Mouse (Mus musculus) CD4-positive helper T cell, adult 2 months (primary cell): ENCODE results near the gene Idh3g.

Experiments used
- DNase-seq: peaks from one replicate; pipeline ENCODE4 v3.0.0-alpha.2; 2012; ENCODE audit warnings: low read depth, missing footprints, low spot score

Idh3g gene

DNA sequence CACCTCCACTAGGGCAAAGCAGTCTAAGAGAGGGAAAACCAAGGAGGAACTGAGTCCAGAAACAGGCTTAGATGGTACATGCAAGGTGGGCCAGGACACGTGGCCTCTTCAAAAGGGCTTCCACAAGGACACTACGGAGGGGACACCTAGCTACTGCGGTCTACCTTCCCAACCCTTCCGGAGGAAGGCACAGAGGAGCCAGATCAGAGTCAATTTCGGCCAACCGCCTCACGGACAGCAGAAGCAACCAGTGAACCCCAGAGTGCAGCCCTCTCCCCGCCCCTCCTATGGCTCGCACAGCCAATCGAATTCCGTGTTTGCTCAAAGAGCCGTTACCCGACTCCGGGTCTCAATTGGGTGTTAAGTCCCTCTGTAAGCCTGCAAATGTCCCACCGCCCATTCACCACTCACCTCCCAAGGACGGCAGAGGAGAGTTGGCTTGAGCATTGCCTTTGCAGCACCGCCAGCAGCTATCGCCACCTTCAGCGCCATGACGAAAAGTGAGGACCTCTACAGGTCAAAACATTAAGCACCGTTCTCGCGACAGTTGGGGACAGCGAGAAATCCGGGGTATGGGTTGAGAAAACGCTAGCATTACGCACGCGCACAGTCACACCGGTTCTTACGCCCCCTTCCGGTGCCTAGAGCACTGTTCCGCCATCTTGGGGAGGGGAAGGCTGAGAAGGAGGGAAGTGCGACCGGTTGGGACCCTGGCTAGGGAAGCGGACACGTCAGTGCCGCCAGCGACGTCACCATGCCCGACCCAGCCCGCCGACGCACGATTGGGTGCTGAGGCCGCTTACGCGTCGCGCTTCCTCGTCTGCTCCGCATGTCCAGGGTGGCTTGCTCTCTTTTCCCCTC is at the start of gene Idh3g, which contains the start of gene Ssr4:
Gene Idh3g (minus strand): TSS at position 534 of the 861 bp plus-strand sequence.
Gene Ssr4 (plus strand): TSS at position 665 of the 861 bp plus-strand sequence.
- peak; percentile 96 for DNase-seq

GRCm38 (mm10) chrX:73835731-73836130 is 49.0 kb upstream of the Idh3g start:
- DNase-seq: no peak

DNA sequence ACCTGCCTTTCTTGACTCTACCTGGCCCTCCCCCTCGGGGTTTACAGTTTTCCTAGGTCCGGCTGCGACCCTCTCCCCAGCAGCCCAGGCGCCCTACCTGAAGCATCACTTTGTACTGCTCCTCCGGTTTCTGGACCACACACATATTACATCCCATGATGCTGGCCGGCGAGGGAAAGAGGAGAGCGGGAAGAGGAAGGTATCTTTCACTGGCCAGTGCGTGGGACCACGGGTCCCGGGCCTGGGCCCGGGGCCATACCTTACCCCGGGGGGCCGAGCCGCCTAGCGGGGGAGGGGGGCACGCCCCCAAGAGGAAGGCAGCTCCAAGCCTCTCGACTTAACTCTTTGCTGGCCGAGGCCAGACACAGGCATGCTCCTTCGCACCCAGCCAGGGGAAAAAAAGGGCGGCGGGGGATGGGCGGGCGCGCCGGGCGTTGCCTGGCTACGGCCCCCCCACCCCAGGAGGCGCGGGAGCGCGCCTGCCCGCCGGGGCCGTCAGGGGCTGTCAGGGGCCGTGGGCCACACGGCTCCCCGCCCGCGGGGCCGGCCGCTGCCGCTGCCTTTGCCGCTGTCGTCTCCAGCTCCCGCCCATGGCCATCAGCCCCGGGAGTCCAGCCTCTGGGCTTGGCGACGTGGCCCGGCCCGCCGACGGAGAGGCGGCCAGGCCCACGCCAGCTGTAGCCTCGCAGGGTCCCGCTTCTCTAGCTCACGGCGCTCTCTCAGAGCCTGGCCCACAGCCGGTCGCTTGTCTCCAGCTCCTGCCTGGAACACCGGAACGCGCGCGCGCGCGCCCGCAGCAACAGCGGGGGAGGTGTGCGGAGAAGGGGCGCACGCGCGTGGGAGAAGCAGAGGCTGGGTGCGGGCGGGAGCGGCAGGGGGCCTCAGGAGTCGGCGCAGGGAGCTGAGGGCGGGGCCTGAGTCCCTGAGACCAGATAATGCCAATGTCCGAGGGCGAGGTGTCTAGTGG is 37.8 kb upstream of the Idh3g start, which contains the start of gene Pdzd4:
Gene Pdzd4 (minus strand): TSS at position 785 of the 967 bp plus-strand sequence.
- peak; percentile 44 for DNase-seq

DNA sequence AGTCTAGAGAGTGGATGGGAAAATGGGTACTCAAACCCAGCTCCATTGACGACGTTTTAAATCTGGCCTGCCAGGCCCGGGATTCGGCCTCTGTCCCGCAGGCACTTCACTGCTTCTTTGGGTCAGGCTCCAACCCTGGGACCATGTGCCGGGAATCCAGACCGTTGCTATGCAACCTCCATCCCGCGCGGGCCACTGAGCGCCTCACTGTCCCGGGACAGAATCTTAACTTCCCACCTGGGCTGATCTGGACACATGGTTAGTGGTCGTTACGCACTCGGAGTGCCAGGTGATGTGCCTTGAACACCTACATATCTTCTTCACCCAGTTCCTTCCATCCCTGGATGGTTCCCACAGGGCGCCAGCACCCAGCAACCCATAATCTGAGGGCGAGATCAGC is 37.0 kb upstream of the Idh3g start:
- DNase-seq: no peak

DNA sequence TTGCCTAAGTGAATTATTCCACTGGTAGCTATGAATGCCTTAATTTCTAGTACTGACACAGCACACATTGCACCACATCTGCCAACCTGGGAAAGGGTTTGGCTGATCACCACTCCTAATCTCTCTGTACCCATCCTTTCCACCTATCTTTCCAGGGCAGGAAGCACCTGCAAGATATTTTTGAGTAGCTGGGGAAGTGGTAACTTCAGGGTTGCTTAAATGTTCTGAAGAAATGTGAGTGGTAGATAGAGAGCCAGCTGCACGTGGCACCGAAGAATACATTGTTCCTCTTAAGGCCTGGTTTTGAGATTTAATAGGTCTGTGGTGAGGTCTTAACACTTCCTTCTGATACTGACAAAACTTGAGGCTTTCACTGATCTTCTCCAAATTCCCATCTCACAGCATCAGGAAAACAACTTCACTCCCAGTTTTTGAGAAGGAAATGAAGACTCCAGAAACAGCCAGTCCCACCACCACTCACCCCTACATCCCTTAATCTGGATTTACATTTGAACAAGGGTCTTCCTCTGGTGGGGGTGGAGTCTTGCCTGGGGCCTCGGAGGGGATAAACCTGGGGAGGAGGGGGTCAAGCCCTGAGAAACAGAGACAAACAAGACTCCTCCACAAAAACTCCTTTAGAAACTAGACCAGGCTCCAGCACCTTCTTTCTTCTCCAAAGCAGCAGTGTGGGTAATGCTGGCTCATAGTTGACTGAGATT is 30.1 kb upstream of the Idh3g start:
- no peak for DNase-seq

GRCm38 (mm10) chrX:73815072-73815471 is 28.4 kb upstream of the Idh3g start:
- no peak for DNase-seq

DNA sequence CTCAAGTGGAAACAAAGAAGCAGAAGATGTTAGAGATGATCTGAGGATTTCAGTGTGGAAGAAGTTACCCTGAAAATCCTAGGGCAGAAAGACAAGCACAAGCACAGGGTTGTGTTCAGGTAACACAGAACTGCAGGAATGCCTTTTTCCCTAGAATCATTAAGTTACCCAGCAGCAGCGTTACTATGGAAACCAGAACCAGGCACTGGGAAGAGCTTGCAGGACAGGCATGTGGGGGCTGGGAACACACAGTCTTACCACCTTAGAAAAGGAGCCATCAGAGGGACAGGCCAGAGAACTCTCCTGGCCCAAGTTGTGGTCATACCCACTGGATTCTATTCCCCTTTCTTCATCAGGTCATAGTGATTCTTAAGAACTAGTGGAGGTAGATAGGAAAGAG is 19.1 kb upstream of the Idh3g start:
- DNase-seq: no peak

- peak; percentile 68 for DNase-seq
Measured at GRCm38 (mm10) chrX:73798502-73798901, 11.8 kb upstream of the Idh3g start.

DNA sequence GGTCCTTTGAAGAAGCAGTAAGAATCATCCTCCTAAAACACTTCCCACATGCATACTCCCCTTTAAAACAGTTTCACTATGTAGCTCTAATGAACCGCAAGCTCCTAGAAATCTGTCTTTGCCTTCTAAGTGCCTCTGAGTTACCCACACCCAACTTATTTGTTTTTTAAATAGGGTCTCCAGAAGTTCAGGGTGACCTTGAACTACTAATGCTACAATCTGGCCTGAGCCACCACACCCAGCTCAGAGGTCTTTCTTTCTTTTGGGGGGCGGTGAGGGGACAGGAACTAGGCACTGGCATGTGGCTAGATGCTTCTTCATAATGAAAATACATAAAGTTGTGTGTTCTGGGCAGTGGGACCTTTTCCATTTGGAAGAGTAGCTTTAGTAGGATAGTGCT is 10.8 kb upstream of the Idh3g start:
- no peak for DNase-seq

DNA sequence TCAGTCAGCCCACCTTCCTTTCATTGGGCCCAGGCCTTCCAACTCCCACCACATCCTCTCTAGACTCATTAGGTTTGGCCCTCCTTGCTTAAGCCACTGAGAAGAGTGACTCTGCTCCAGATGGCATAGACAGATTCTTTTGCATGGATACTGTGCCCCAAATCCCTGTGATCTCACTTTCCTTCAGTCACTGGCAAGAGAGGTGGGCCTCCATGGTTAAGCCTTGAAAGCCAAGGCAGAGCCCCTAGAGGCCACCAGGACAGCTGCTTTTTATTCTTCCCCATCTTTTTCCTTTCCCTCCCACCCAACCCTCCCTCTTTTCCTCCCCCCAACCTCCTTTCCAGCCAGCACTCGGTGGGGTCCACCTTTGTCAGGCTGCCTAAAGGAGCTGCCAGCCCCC is 6.8 kb upstream of the Idh3g start:
- DNase-seq: no peak

- DNase-seq: no peak
Measured at GRCm38 (mm10) chrX:73793039-73793438, 6.3 kb upstream of the Idh3g start.

- DNase-seq: no peak
Measured at GRCm38 (mm10) chrX:73788501-73788900, 1.8 kb upstream of the Idh3g start.

DNA sequence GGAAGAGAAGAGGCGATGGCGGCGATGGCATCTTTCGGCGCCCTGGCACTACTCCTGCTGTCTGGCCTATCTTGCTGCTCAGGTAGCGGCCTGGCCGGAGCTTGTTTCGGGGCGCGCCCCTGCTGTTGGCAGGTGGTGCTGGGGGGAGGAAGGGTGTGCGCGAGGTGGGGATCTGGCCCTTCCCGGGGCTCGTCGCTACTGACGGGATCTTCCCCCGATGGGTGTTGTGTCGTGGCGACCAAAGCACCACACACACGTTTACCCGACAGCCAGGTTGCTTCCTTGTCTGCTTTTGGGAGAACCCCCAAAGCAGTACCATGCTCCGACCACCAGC is 495 bp upstream of the Idh3g start:
- no peak for DNase-seq

DNA sequence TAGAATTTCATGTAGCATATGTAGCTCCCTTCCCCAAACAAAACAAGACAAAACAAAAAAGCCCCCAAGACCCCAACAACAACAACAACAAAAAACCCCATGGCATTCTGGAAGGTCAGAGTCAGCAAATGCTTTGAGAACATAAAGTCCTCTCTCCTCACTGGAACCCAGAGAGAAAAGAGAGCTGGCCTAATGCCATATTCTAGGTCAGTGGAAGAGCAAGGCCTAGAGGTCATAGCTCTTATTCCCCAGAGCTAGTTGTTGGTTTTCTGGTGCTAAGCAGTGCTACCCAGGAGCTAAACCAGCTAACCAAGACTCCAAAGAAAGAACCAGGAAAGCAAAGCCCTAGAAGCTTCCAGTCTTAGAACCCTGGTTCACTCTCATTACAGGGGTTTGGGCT is 1.0 kb downstream of the Idh3g start:
- DNase-seq: no peak

GRCm38 (mm10) chrX:73782227-73782626 is 4.5 kb downstream of the Idh3g start:
- DNase-seq: no peak

GRCm38 (mm10) chrX:73774802-73775483 is 11.8 kb downstream of the Idh3g start:
- DNase-seq: no peak

GRCm38 (mm10) chrX:73774168-73774760 is 12.4 kb downstream of the Idh3g start, which contains the start of gene Srpk3:
Srpk3 (plus strand) TSS chrX:73774405.
- DNase-seq: no peak

DNA sequence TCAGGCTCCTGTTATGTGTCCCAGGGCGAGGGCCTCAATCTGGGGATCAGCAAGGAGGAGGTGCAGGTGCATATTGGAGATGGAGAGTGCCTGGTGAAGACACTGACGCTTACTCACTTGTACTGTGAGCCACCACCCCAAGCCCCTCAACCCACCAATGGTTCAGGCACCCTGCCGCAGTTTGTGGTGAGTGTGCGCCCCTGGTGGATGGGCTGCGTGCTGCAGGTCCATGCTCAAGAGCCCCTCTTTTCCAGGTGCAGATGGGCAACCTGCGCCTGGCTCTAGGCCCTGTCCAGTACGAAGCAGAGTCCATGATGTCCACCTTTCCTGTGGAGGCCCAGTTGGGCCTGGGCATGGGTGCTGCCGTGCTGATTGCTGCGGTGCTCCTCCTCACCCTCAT is 19.4 kb downstream of the Idh3g start:
- DNase-seq: no peak

DNA sequence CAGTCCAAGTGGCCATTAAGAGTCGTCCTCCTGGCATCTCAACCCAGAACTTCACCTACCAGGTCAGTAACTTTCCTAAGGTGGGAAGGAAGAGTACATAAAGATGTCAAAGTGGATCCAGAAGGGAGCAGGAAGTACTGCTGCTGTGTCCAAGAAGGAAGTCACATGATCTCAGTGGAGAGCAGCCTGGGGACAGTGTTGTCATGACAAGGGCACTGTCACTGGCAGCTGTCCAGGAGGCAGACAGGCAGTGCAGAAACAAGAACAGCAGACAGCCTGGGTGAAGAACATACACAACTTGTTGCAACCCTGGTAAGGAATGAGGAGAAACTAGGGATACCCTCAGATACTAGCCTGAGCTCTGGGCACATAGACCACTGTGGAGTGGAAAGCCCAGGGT is 21.4 kb downstream of the Idh3g start:
- no peak for DNase-seq

GRCm38 (mm10) chrX:73758611-73759290 is 27.9 kb downstream of the Idh3g start:
- no peak for DNase-seq
